Mouse (Mus musculus) ZHBTc4 (cell line): ENCODE results near the gene Nr2f1.

ENCODE experiments used
- DNase-seq: peaks from one replicate; pipeline ENCODE4 v3.0.0-alpha.2; 2011; ENCODE audit warnings: low read depth, low spot score

Gene Nr2f1

DNA sequence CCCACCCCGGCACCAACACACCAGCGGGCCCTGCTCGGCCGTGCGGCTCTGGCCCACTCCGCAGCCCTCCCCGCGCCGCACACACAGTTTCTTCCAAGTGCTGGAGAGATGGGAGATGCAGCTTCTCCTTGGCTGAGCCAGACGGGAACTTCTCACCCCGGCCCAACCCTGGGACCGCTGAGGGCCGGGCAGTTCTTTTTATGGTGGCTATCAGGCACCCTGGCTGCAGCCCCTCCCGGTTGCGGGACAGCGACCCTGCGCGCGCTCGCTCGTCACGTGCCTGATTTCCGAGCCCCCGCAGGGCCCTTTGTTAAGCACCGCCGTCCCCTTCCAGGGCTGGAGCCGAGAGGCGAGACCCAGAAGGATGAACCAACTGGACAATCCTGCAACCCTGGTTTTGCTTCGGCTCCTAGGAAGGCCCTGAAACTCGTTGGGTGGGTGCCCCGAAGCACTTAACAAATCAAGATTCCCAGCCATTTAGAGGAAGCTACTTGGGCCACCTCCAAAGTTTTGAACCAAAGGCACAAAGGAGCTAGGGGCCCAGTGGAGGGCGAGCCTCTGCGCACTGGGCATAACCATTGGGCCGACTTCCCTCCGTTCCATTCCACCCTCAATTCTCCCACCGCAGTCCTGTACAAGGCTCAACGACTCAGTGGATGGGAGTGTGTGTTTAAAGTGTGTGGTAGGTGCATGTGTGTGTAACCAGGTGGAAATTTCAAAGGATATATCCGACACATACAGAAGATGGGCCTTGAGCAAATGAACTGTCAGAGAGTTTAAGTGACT, 20.1 kb downstream of the Nr2f1 start:
- peak; percentile 64 for DNase-seq

- DNase-seq = no peak
These were observed 20.8 kb downstream of the Nr2f1 start for GRCm38 (mm10) chr13:78178771-78179170.

DNA sequence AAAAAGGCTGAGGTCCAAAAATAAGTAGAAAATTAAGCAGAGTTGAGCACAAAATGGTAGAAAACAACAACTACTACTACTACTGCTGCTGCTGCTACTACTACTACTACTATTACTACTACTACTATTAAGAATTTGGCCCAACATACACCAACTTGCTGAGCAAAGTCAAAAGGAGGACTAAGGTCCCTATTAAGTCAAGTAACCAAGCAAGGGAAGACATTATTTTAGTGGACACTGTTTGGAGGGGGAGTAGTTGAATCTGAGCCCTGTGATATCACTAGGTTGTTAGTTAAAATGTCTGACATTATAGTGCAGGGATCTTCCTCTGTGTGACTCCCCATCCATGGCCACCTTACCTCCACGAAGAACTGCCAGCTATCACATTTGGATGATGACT, 21.5 kb downstream of the Nr2f1 start:
- DNase-seq = no peak

DNA sequence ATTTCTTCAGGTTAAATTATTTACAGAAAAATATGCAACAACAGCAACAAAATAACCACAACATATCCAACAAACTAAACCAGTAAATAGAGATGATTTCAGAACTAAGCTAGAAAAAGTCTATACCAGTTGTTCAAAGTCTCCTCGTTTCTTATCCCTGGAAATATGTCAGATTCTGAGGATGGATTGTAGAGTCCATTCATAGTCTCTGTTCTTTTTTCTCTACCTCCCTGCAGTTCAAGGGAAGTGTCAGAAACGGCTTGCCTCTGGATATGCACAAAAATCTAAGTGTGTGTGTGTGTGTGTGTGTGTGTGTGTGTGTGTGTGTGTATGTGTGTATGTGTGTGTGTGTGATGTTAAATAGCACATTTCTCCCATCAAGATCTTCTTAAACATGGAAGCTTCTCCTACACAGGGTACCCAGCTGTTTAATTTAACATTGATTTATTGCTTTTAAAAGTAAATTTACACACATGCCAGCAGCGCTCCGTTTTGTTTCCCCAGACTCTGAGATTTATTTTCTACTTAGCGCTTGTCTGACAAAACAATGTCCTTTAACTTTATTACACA, 22.1 kb downstream of the Nr2f1 start:
- no peak for DNase-seq

DNA sequence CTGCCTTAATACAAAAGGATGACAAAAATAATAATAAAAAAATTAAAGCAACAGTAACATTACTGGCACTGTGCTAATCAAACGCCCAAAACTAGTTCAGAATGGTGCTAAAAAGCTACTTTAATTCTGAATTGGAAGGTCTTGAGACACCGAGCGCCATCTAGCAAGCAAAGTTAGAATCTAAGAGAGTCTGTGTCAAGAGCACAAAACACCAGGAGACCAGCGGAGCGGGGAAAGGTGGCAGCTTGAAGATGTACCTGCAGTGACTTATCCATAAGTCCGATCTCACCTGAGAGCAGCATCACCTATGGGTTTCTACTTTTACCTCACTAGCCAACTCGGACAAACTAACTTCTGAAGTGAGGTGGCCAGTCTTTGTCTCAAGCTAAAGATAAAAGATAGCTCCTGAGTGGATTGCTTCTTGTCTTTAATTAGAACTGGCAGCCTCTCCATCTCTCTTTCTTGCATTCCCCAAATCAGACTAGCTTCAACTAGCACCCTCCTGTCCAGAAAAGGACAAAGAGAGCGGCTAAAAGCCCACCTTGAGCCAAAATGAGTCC, 23.7 kb downstream of the Nr2f1 start:
- DNase-seq = no peak

- no peak for DNase-seq
These were observed 24.7 kb downstream of the Nr2f1 start for GRCm38 (mm10) chr13:78174891-78175290.

- no peak for DNase-seq
These were observed 25.4 kb downstream of the Nr2f1 start for GRCm38 (mm10) chr13:78174191-78174590.

- DNase-seq = no peak
These were observed 26.7 kb downstream of the Nr2f1 start for GRCm38 (mm10) chr13:78172861-78173260.

DNA sequence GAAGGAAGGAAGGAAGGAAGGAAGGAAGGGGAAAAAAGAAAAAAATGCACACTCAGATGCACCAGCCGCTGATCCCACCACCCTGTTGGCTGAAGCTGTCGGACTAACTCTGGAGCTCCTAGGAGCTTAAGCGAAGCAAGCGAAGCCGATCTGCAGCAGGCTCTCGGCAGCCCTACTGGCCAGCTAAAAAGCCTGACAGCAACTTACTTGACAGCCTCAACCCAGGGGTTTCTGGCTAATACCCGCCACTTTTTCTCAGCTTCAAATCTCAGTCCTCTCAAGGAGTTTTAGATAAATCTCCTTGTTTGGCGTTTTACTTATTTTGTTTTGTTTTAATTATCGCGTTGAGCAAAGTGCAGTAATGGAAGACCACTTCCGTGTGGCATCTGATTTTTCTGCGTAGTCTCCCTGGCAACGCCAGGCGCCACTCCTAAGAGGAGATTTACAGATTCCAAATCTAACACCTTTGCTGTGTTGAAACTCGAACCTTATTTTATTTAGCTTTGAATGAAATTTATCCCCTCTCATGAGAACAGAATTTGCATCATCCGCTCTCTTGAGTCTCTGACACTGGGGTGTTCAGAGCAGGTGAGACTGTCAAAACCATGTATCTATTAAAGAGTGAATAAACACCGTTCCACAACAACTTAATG, 27.4 kb downstream of the Nr2f1 start:
- DNase-seq = no peak

GRCm38 (mm10) chr13:78171320-78171719, 28.2 kb downstream of the Nr2f1 start:
- DNase-seq = peak; percentile 44

DNA sequence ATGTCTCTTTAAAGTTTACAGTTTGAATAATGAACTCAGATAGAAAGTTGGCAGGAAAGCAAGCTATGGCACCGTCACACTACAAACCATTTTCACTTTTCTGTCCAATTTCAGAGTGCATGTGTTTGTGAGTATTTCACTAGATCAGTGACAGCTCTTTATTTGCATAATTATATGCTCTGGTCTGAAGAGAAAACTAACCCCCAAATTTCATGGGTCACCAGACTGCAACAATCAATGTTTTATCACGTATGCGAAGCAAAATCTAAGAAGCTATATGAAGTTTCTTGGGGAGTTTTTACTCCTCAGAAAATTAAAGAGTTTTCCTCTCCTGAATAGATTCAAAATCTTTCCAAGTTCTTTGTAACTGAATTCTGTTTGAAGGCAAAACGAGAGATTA, 31.4 kb downstream of the Nr2f1 start:
- no peak for DNase-seq

DNA sequence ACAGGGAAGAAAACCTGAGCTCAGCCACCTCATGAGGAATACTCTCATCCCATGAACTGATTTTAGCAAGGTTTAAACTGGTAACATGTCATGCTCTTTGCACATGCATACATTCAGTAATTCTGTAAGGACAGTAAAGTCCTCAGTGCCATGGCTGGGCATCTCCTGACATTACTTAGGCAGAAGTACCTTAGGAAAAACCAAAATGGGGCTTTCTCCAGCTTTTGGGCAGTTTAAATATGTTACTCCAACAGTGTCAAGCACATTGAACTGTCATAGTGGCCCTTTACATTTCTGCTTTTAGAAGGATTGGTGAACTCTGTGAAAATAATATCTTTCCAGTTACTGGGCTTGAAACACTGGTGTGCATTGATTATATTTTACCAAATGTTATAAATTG, 34.6 kb downstream of the Nr2f1 start:
- DNase-seq = no peak

- peak; percentile 91 for DNase-seq
These were observed 36.2 kb downstream of the Nr2f1 start for GRCm38 (mm10) chr13:78163087-78163958.

GRCm38 (mm10) chr13:78162149-78162548, 37.4 kb downstream of the Nr2f1 start:
- DNase-seq = no peak

DNA sequence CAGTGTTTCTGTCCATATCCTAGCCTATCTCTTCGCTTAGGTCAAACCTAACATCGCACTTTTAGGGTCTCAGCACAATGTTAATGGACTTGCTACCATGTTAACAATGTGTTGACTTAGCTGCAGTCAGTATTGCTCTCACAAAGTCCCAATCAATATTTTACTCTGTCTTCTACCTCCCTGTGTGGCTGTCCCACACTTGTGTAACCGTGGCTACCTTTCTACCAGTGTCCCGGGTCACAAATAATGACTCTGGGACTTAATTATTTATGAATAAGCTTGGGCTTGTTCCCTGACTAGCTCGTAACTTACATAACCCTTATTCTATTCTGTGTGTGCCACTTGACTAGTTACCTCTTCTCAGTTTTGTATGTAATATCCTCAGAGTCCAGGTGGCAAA, 42.1 kb downstream of the Nr2f1 start:
- DNase-seq = no peak
